Mouse (Mus musculus): ENCODE results near the gene Klhl33.

DNA sequence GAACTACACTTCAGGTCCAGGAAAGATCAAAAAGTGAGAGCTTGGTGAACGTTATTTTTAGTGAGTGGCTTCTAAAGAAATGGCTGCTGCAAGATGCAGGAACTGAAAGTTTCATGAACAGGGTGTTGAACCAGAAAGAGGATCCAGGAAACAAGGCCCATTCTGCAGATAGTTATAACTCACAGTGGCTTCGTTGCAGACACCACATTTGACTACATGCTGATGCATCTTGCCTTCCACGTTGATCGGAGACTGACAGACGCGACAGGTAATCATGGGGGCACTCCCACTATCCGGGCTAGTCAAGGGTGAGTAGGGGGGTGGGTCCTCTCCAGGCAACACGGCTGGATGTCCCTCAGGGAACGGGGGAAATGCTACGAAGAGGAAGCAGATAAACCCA is 32.6 kb upstream of the Klhl33 start:
- TF ChIP-seq POLR2A (IDR thresholded peaks at IDR 0.05; ENCODE audit: insufficient read length, low read depth): no peak
- no peak for TF ChIP-seq MYOD1 (IDR thresholded peaks at IDR 0.05; ENCODE audit: control insufficient read depth in 1 of 3, insufficient read length in 2 of 3, low read depth in 2 of 3)
- TF ChIP-seq USF1 (IDR thresholded peaks at IDR 0.05; ENCODE audit: low read depth): no peak
- TF ChIP-seq POLR2AphosphoS2 (IDR thresholded peaks at IDR 0.05; ENCODE audit: insufficient read length, low read depth): no peak
- TF ChIP-seq TCF12 (IDR thresholded peaks at IDR 0.05; ENCODE audit: insufficient read depth, poor library complexity, severe bottlenecking): no peak
- TF ChIP-seq CEBPB (IDR thresholded peaks at IDR 0.05; ENCODE audit: insufficient read depth, poor library complexity, severe bottlenecking): no peak
- TF ChIP-seq E2F4 (IDR thresholded peaks at IDR 0.05; ENCODE audit: insufficient read depth): no peak
- no peak for TF ChIP-seq MYOG (IDR thresholded peaks at IDR 0.05; ENCODE audit: control insufficient read depth in 1 of 3, insufficient read depth in 1 of 3, insufficient read length in 2 of 3, low read depth in 2 of 3)
- no peak for TF ChIP-seq TCF3 (IDR thresholded peaks at IDR 0.05; ENCODE audit: insufficient read length, low read depth)
- TF ChIP-seq MAX (IDR thresholded peaks at IDR 0.05; ENCODE audit: low read depth): no peak
- no peak for TF ChIP-seq SRF (IDR thresholded peaks at IDR 0.05; ENCODE audit: control insufficient read depth, insufficient read length, low read depth)
- no peak for TF ChIP-seq REST (IDR thresholded peaks at IDR 0.05; ENCODE audit: insufficient read depth, insufficient read length)
